Mouse (Mus musculus) stomach, postnatal 0 days (tissue): Measurements from ENCODE around the gene Rph3a.
"Not testable (repeated sequence)": the region's sequence is repeated elsewhere in the genome, so short reads cannot be mapped to it uniquely, and the experiment has no call there.

Source experiments
- CTCF ChIP-seq: IDR thresholded peaks from 2 replicates; pipeline ENCODE4 v1.5.1; 2016; ENCODE audit warnings: antibody characterized with exemption, low read depth, mild to moderate bottlenecking, moderate library complexity
- EP300 ChIP-seq: optimal IDR thresholded peaks from 2 replicates; pipeline ENCODE3; 2016; ENCODE audit warnings: antibody characterized with exemption

GRCm38 (mm10) chr5:120894692-120895091 lies 115.2 kb downstream of the Rph3a start:
- TF ChIP-seq CTCF, EP300: not testable (repeated sequence)
